Mouse (Mus musculus) heart, embryonic 11.5 days (tissue): ENCODE measurements around the gene Mapkbp1. TPM values are rescaled to one million over a fixed set of nuclear protein-coding genes. Genes with fewer than 3 reads are reported as not detected.

ENCODE experiments used
- ATAC-seq: fragments of 200-750 bp; cut with Nextera tagmentation; replicated peaks from 2 replicates; pipeline ENCODE4 v1.8.0; 2017; ENCODE audit warnings: moderate library complexity; ENCODE audit not compliant: insufficient number of reproducible peaks, low FRiP score, low TSS enrichment
- H3K27ac ChIP-seq: fragments of 300-500 bp; sonication (generic); 2 replicates; pipeline ENCODE4 v1.5.1; 2014; ENCODE audit warnings: mild to moderate bottlenecking, low read depth, low read length
- H3K27me3 ChIP-seq: fragments of 300-500 bp; sonication (generic); 2 replicates; pipeline ENCODE4 v1.6.1; 2014; ENCODE audit warnings: mild to moderate bottlenecking, low read length, mixed read lengths; ENCODE audit not compliant: control insufficient read depth, insufficient read depth
- H3K36me3 ChIP-seq: fragments of 300-500 bp; sonication (generic); 2 replicates; pipeline ENCODE4 v1.6.1; 2014; ENCODE audit warnings: mild to moderate bottlenecking, low read length, moderate library complexity, mixed read lengths; ENCODE audit not compliant: control insufficient read depth, insufficient read depth
- H3K4me1 ChIP-seq: fragments of 300-500 bp; sonication (generic); 2 replicates; pipeline ENCODE4 v1.6.1; 2014; ENCODE audit warnings: low read length; ENCODE audit not compliant: control insufficient read depth, insufficient read depth
- H3K4me2 ChIP-seq: fragments of 300-500 bp; sonication (generic); 2 replicates; pipeline ENCODE4 v1.6.1; 2014; ENCODE audit warnings: mild to moderate bottlenecking, moderate library complexity
- H3K4me3 ChIP-seq: fragments of 300-500 bp; sonication (generic); 2 replicates; pipeline ENCODE4 v1.5.1; 2014; ENCODE audit warnings: low read depth, low read length
- H3K9ac ChIP-seq: fragments of 300-500 bp; sonication (generic); 2 replicates; pipeline ENCODE4 v1.6.1; 2014; ENCODE audit warnings: mild to moderate bottlenecking, low read depth, low read length, moderate library complexity
- H3K9me3 ChIP-seq: fragments of 300-500 bp; sonication (generic); replicated peaks from 2 replicates; pipeline ENCODE4 v1.6.1; 2016; ENCODE audit warnings: low read length; ENCODE audit not compliant: control insufficient read depth
- WGBS: fragments of 180-500 bp; shearing (Covaris S2); extraction: QIAGEN DNeasy Blood & Tissue Kit; methylation state at CpG from one replicate; pipeline ENCODE4 v1.1.7; 2014; ENCODE audit not compliant: insufficient replicate concordance; 5-methylcytosine and 5-hydroxymethylcytosine counted together
- polyA plus RNA-seq: library from polyadenylated mRNA; unstranded; fragments of >200 nt; fragmentation: Nextera tagmentation; extraction: Ambion mirVana; gene quantifications from 2 replicates; pipeline ENCODE4 v1.2.1, GENCODE M21; 2014

Gene Mapkbp1
- polyA plus RNA-seq, 1 experiment from 2014 or later: 2.5 TPM

GRCm38 (mm10) chr2:120062248-120062647 lies 89.7 kb downstream of the Mapkbp1 start:
- WGBS: 84% methylated on average over 8 of the region's 8 CpGs
- H3K36me3 ChIP-seq: no peaks in the 10 kb centered on the region
- H3K4me3 ChIP-seq: no peak overlapping the region
- no peak overlapping the region for H3K27ac ChIP-seq
- no peaks in the 10 kb centered on the region for H3K9me3 ChIP-seq
- no peaks in the 10 kb centered on the region for H3K4me1 ChIP-seq
- H3K4me2 ChIP-seq: no peak overlapping the region
- peaks cover 16% of the 10 kb centered on the region; the same call in 1 of the 2 replicates for H3K27me3 ChIP-seq
- ATAC-seq: no peak
- no peak overlapping the region for H3K9ac ChIP-seq

- Histone ChIP-seq H3K27ac (no peak overlapping the region), H3K9ac (no peak overlapping the region), H3K4me1 (no peaks in the 10 kb centered on the region), H3K9me3 (no peaks in the 10 kb centered on the region), H3K36me3 (no peaks in the 10 kb centered on the region), H3K4me2 (no peak overlapping the region), H3K27me3 (peaks cover 9% of the 10 kb centered on the region; the same call in 1 of the 2 replicates), H3K4me3 (no peak overlapping the region)
- no peak for ATAC-seq
- WGBS: 74% methylated on average over 6 of the region's 6 CpGs
These were observed 92.1 kb downstream of the Mapkbp1 start for GRCm38 (mm10) chr2:120064639-120065038.

DNA sequence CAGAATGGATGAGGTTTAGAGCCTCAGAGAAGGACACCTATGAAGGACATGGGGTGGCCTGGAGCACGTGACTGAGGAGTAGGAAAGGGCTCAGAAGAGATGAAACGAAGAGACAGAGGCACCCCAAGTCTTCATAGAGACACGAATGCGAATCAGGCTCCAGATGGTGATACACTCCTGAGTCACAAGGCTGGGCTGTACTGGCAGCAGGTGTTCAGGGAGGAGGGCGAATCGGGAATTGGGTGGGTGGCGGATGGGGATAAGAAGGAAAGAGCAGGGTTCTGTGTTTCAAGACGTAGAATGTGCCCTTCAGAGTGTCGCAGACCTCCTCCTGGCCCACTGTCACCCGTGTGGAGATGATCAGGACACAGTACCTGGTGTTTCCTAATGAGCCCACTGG lies 92.7 kb downstream of the Mapkbp1 start:
- H3K4me2 ChIP-seq: no peak overlapping the region
- no peak overlapping the region for H3K4me3 ChIP-seq
- peaks cover 9% of the 10 kb centered on the region; the same call in 1 of the 2 replicates for H3K27me3 ChIP-seq
- no peak overlapping the region for H3K9ac ChIP-seq
- no peaks in the 10 kb centered on the region for H3K9me3 ChIP-seq
- H3K27ac ChIP-seq: no peak overlapping the region
- no peaks in the 10 kb centered on the region for H3K36me3 ChIP-seq
- H3K4me1 ChIP-seq: no peaks in the 10 kb centered on the region
- ATAC-seq: no peak
- WGBS: 84% methylated on average over 10 of the region's 10 CpGs

GRCm38 (mm10) chr2:120066224-120066623 lies 93.7 kb downstream of the Mapkbp1 start:
- H3K27me3 ChIP-seq: peaks cover 9% of the 10 kb centered on the region; the same call in 1 of the 2 replicates

GRCm38 (mm10) chr2:120068555-120069465 lies 96.3 kb downstream of the Mapkbp1 start:
- Histone ChIP-seq H3K27me3 (peaks cover 5% of the 10 kb centered on the region; the same call in 1 of the 2 replicates), H3K4me2 (no peak overlapping the region), H3K9me3 (no peaks in the 10 kb centered on the region), H3K9ac (no peak overlapping the region), H3K4me1 (no peaks in the 10 kb centered on the region), H3K4me3 (no peak overlapping the region), H3K27ac (no peak overlapping the region), H3K36me3 (no peaks in the 10 kb centered on the region)
- ATAC-seq: no peak
- 41% methylated on average over 16 of the region's 16 CpGs for WGBS

More at GRCm38 (mm10) chr2:120066224-120066623, 93.7 kb downstream of the Mapkbp1 start:
- no peak for ATAC-seq
- H3K9me3 ChIP-seq: no peaks in the 10 kb centered on the region
- H3K4me1 ChIP-seq: no peaks in the 10 kb centered on the region
- no peak overlapping the region for H3K4me2 ChIP-seq
- H3K36me3 ChIP-seq: no peaks in the 10 kb centered on the region
- no peak overlapping the region for H3K9ac ChIP-seq
- H3K4me3 ChIP-seq: no peak overlapping the region
- no peak overlapping the region for H3K27ac ChIP-seq
- 69% methylated on average over 3 of the region's 3 CpGs for WGBS

DNA sequence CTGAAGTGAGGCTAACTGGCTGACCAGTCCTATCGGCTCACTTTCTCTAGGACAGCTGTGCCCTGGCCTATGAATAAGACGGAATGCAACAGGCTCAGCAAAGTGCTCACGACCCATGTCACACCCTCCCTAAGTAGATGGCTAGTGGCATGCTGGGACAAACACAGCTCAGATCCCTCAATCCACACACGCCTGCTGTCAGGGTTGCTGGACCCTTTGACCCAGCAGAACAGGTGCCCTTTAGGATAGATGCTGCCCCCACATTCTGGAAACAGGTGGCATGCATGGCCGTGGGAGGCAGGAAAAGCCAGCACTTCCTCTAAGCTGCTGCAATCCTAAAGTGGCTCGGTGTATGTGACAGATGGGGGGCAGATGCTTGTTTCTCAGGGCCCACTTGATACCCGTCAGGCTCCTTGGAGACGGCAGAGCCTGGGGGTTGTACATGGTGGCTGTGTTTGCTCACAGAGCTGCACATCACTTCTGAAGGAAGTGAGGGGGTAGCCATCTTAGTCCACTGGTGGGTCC lies 97.0 kb downstream of the Mapkbp1 start:
- no peak for ATAC-seq

GRCm38 (mm10) chr2:120074096-120074495 lies 101.6 kb downstream of the Mapkbp1 start:
- 0 out of 2 replicates have a peak, but pooled peaks cover 8% of the 10 kb centered on the region for H3K4me1 ChIP-seq
- no peaks in the 10 kb centered on the region for H3K36me3 ChIP-seq
- peaks cover 22% of the 10 kb centered on the region for H3K27me3 ChIP-seq
- no peak overlapping the region for H3K9ac ChIP-seq
- no peaks in the 10 kb centered on the region for H3K9me3 ChIP-seq
- no peak overlapping the region for H3K4me2 ChIP-seq
- no peak overlapping the region for H3K27ac ChIP-seq
- 74% methylated on average over 4 of the region's 4 CpGs for WGBS
- ATAC-seq: no peak
- no peak overlapping the region for H3K4me3 ChIP-seq

More for the DNA sequence above, 97.0 kb downstream of the Mapkbp1 start:
- no peak overlapping the region for H3K27ac ChIP-seq
- no peak overlapping the region for H3K4me2 ChIP-seq
- no peaks in the 10 kb centered on the region for H3K9me3 ChIP-seq
- no peaks in the 10 kb centered on the region for H3K36me3 ChIP-seq
- 70% methylated on average over 8 of the region's 8 CpGs for WGBS
- H3K9ac ChIP-seq: no peak overlapping the region
- no peaks in the 10 kb centered on the region for H3K4me1 ChIP-seq
- H3K27me3 ChIP-seq: peaks cover 5% of the 10 kb centered on the region; the same call in 1 of the 2 replicates
- H3K4me3 ChIP-seq: no peak overlapping the region

GRCm38 (mm10) chr2:120076076-120076705 lies 103.7 kb downstream of the Mapkbp1 start:
- Histone ChIP-seq H3K4me3 (peak overlapping the region; percentile 38), H3K9ac (0 out of 2 replicates have a peak overlapping the region, but pooled peaks have one; percentile 39), H3K4me1 (0 out of 2 replicates have a peak, but pooled peaks cover 8% of the 10 kb centered on the region), H3K9me3 (no peaks in the 10 kb centered on the region), H3K4me2 (peak overlapping the region; percentile 70), H3K36me3 (no peaks in the 10 kb centered on the region), H3K27me3 (peaks cover 24% of the 10 kb centered on the region), H3K27ac (no peak overlapping the region)
- 2% methylated on average over 36 of the region's 36 CpGs for WGBS
- ATAC-seq: no peak
